ENCODE assay signal across 12 mouse cellular contexts in genomic region chr12:32435126-32435525, GRCm38 (mm10). TPM values are rescaled to one million over a fixed set of nuclear protein-coding genes. Genes with fewer than 3 reads are reported as not detected.
DNase-seq lines count a peak whose midpoint lies in the region; ATAC-seq and TF ChIP-seq lines count a peak whose summit lies in the region.
"Had no signal": no experiment of that assay in that cellular context is flagged by ENCODE, and none has a peak within 500 bp of the region (broad histone marks: within the 10 kb centered on the region; RNA-seq: fewer than 3 reads in every experiment).

No protein-coding gene starts in this region.

- no peak overlapping the region for H3K27ac ChIP-seq in kidney, embryonic 14.5 days (ENCODE audit: low read depth, low read length)
- peak overlapping the region; percentile 80 for H3K27ac ChIP-seq in bone marrow macrophage, adult 2 months (ENCODE audit: insufficient read depth, low read depth, low read length)
- H3K27ac ChIP-seq in forebrain, embryonic 12.5 days: no peak overlapping the region
- H3K27ac ChIP-seq: liver, embryonic 12.5 days had no signal

- H3K4me3 ChIP-seq in kidney, embryonic 14.5 days (ENCODE audit: low read length): no peak overlapping the region
- H3K4me3 ChIP-seq in bone marrow macrophage, adult 2 months (ENCODE audit: insufficient read depth, low read length): no peak overlapping the region
- no peak overlapping the region for H3K4me3 ChIP-seq in forebrain, embryonic 12.5 days (replicated peaks)
- H3K4me3 ChIP-seq: liver, embryonic 12.5 days; megakaryocyte, embryonic 14.5 days had no signal

- WGBS in kidney, embryonic 14.5 days: 56% methylated on average over 1 of the region's 1 CpGs
- 67% methylated on average over 1 of the region's 1 CpGs for WGBS in forebrain, embryonic 12.5 days

- no peak for TF ChIP-seq CTCF in bone marrow macrophage, adult 2 months (IDR thresholded peaks at IDR 0.05; ENCODE audit: low read depth, low read length)

- H3K4me1 ChIP-seq in kidney, embryonic 14.5 days (ENCODE audit: control insufficient read depth, insufficient read depth, low read length): no peaks in the 10 kb centered on the region
- peaks cover 30% of the 10 kb centered on the region for H3K4me1 ChIP-seq in bone marrow macrophage, adult 2 months (ENCODE audit: control insufficient read depth, insufficient read depth, low read length)
- H3K4me1 ChIP-seq in forebrain, embryonic 12.5 days: no peaks in the 10 kb centered on the region
- H3K4me1 ChIP-seq: liver, embryonic 12.5 days had no signal

- H3K9ac ChIP-seq in kidney, embryonic 14.5 days (ENCODE audit: low read depth, low read length): no peak overlapping the region
- no peak overlapping the region for H3K9ac ChIP-seq in forebrain, embryonic 12.5 days
- H3K9ac ChIP-seq: forebrain, postnatal 0 days; liver, embryonic 12.5 days had no signal

- no peak for ATAC-seq in kidney, embryonic 14.5 days (ENCODE audit: low FRiP score, low TSS enrichment)
- ATAC-seq in forebrain, embryonic 12.5 days (ENCODE audit: low FRiP score): no peak
- ATAC-seq: forebrain, postnatal 0 days; liver, embryonic 12.5 days; lung, postnatal 0 days had no signal

- H3K27me3 ChIP-seq in kidney, embryonic 14.5 days (ENCODE audit: control insufficient read depth, insufficient read depth, low read length): no peaks in the 10 kb centered on the region
- H3K27me3 ChIP-seq in forebrain, embryonic 12.5 days: no peaks in the 10 kb centered on the region
- H3K27me3 ChIP-seq: liver, embryonic 12.5 days; megakaryocyte, embryonic 14.5 days had no signal

- no peak for TF ChIP-seq POLR2A in bone marrow macrophage, adult 2 months (IDR thresholded peaks at IDR 0.05; ENCODE audit: borderline replicate concordance, low read depth, low read length)

- peak; percentile 11 for DNase-seq in gastrocnemius, adult 18-20 months (ENCODE audit: low spot score)
- no peak for DNase-seq in gastrocnemius, postnatal 4 days (ENCODE audit: low spot score in 2 of 2)
- DNase-seq in kidney, postnatal 14 days: peak; percentile 8
- no peak for DNase-seq in thymus, postnatal 25 days
- DNase-seq in layer of hippocampus, adult 8-10 months (ENCODE audit: low spot score in 2 of 2): no peak
- DNase-seq: forebrain, postnatal 0 days had no signal

- H3K9me3 ChIP-seq in kidney, embryonic 14.5 days (ENCODE audit: control insufficient read depth, low read length): no peaks in the 10 kb centered on the region
- H3K9me3 ChIP-seq in forebrain, embryonic 12.5 days: no peaks in the 10 kb centered on the region
- H3K9me3 ChIP-seq: liver, embryonic 12.5 days; megakaryocyte, embryonic 14.5 days had no signal

- H3K4me2 ChIP-seq in kidney, embryonic 14.5 days (replicated peaks; ENCODE audit: low read depth, low read length): no peak overlapping the region
- H3K4me2 ChIP-seq in forebrain, embryonic 12.5 days: no peak overlapping the region
- H3K4me2 ChIP-seq: liver, embryonic 12.5 days had no signal

- H3K36me3 ChIP-seq in kidney, embryonic 14.5 days (ENCODE audit: control insufficient read depth, insufficient read depth, low read length): no peaks in the 10 kb centered on the region
- no peaks in the 10 kb centered on the region for H3K36me3 ChIP-seq in forebrain, embryonic 12.5 days (replicated peaks)
- H3K36me3 ChIP-seq: liver, embryonic 12.5 days had no signal

RNA-seq across cellular contexts. Expression of gene Ccdc71l, which starts 56.6 kb away (rescaled TPM):
- 1 to 10 TPM; 5.4 to 5.6 TPM for total RNA-seq in gastrocnemius, adult 18-20 months (2021)
- 1 to 10 TPM; 6.3 TPM for total RNA-seq in gastrocnemius, postnatal 4 days (2021)
- 3.8 and 4.8 TPM in 2 replicates for polyA plus RNA-seq in kidney, embryonic 14.5 days (2014; fragmentation: Nextera tagmentation; extraction: Ambion mirVana)
- 24.0 and 24.5 TPM in 2 replicates for polyA plus RNA-seq in bone marrow macrophage, adult 2 months (2012; ENCODE audit: insufficient read depth, insufficient read length, missing spikeins)
- polyA plus RNA-seq in forebrain, embryonic 12.5 days (2016; fragmentation: Nextera tagmentation; extraction: Ambion mirVana): 4.3 and 5.9 TPM in 2 replicates
- total RNA-seq in layer of hippocampus, adult 8-10 months (2022): 10 to 100 TPM; 22.6 to 29.1 (median 26.2) TPM

Comparison
In these comparisons a context has a peak if more than half of its experiments do, and no peak if none do; other contexts are left out.
1. DNase-seq: peak in gastrocnemius, adult 18-20 months (single experiment) and kidney, postnatal 14 days (single experiment); none in gastrocnemius, postnatal 4 days (0 of 2), thymus, postnatal 25 days (single experiment) and layer of hippocampus, adult 8-10 months (0 of 2).